Mouse (Mus musculus) ZHBTc4 (cell line): Measurements from ENCODE around the gene Meis1.

Experiments
- DNase-seq: peaks from one replicate; pipeline ENCODE4 v3.0.0-alpha.2; 2011; ENCODE audit warnings: low read depth, low spot score

Gene Meis1

DNA sequence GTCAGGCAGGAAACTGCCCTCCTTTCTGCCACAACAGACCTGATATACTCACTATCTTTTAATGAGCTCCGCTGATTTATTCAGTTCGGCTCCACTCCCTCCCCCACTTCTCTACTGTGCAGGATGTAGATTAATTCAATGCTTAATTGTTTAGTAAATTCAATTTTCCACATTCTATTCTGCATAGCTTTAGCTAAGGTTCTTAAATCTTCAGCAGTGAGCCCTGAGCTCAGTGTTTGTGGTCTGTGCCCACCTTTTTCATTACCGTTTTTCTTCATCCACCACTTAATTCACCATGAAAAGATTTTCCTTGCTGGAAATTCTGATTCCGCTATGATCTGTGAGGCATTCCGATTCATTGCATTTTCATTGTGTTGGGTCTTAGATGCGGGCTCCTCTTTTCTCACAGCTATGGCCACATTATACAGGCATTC is 28.5 kb downstream of the Meis1 start:
- no peak for DNase-seq

DNA sequence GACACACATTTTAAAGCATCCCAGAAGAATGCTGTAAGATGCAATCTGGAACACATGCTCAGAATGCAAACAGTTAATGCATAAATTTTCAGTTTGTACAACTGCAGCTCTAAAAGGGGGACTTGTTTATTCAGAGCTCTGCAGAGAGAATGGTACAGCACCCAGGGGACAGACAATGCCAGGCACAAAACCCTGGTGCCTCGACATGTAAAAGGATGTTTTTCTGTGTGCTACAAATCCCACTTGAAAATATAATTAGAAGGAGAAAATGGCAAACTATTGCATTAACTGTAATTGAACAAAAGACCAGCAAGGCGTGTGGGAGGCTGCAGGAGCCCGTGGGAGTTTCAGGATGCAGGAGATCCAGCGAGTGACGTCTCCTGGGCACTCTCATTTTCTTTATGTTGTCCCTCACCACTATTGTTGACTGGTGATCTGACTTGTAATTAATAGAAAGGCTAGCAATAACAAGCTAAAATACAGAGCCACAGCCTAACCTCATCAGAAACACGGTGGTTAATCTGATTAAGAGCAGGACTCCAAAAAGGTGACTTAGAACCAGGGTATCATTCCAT is 29.0 kb downstream of the Meis1 start:
- DNase-seq = no peak

DNA sequence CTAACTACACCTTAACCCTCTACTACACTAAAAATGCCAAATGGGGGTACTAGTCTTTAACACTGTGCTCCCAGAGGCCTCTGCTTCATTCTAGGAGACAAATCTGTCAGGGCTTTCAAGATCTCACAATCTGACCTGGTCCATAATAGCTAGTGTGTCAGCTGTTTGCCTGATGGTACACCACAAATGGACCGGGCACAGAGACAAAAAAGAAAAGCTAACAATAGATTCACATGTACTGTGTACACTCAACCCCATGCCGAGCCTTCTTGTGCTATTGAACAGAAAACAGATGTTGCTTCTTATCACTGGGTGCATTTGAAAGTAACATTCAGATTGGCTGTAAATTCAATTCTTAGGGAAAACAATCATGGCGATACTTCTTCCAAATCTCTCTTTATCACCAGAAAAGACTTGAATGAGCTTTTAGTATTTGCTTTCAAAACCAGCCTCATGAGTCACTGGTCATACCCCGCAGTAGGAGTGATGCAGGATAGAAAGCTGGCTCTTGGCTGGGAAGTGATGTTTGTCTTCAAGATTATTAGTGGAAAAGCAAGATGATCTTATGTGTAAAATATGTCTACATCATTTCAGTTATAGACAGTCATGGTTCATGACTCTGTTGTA is 30.0 kb downstream of the Meis1 start:
- no peak for DNase-seq

DNA sequence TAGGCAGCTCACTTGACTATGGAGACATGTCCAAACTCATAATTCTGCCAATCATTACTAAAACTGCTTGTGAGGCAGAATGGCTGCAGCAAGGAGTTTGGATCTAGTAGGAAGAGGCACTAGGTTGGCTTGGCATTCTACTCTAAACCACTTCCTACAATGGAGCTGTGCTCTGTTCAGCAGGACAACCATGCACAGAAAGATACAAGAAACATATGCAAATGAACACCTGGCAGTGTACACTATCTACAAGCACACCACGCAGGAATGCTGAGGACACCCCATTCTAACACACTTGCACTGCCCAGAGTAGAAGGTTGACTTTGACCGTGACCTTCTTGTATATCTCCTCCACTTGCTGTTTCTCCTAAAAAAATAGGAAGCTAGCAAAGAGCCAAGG is 35.0 kb downstream of the Meis1 start:
- no peak for DNase-seq

- DNase-seq = no peak
These were observed 35.5 kb downstream of the Meis1 start for GRCm38 (mm10) chr11:18983294-18983693.

DNA sequence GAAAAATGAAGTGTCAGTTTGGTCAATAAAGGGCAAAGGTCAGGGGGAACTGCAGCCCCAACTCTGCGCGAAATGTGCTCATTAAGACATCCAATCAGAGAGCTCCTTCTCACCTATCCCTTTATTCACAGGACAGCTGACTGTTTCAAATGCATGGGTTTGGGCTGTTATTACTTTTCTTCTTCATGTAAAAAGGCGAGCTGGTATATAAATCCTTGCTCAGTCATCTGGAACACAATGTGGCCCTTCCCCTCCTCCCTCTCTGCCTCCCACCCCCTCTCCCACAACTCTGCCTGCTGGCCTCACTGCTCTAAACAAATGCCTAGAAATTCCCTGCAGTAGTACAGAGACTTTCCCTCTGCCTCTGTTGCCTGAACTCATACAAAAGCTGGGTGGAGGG is 36.5 kb downstream of the Meis1 start:
- no peak for DNase-seq

- DNase-seq = no peak
These were observed 37.4 kb downstream of the Meis1 start for GRCm38 (mm10) chr11:18981367-18981766.

DNA sequence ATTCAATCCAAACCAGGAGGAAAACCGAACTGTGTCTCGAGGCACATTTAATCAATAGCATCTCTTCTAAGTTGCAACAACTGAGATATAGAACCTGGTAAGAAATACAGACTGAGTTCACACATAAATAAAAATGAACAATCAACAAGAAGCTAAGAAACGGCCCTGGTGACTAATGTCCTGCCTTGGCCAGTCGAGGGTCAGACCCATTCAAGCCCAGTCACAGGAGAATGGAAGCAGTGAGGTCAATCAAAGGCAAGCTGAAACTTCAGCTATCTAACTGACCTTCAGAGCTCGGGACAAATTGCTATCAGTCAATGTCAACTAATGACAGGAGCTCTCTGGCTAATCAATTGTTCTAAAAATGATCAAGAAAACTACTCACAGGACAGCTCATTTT is 38.2 kb downstream of the Meis1 start:
- no peak for DNase-seq

DNA sequence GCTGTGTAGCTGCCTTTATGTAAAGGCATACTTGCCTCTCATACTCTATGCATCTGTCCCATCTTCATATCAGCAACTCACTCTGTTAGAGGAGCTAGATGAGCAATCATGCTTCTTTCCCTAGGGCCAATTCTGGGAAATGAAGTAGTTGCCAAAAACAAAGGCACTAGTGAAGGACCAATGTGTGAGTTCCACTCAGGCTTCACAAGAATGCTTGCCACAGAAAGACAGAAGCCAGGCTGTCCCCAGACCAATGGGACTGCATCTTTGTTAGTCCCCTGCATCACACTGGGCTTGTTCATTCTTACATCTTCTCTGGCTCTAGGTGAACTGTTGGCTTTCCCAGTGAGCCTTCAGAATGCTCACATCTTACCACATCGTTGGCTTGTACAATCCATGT is 43.7 kb downstream of the Meis1 start:
- no peak for DNase-seq

DNA sequence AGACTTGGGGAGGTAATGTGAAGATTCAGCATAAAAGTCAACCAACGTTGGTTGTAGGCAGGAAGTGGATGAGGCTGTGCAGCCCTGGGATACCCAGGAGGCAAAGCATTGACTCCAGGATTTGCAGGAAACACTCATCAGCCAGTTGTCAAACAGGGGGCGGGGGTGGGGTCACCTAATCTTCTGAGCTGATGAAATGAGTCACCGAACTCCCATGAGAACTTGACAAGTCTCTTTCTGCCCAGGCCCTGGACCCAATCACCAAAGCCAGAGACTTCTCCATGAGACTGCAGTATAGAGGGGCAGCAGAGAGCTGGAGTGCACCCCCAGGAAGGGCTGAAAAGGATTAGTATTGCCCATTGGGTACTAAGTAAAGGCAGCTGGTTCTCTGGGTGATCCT is 45.0 kb downstream of the Meis1 start:
- no peak for DNase-seq

GRCm38 (mm10) chr11:18972968-18973367 is 45.8 kb downstream of the Meis1 start:
- DNase-seq = no peak

GRCm38 (mm10) chr11:18971551-18971950 is 47.2 kb downstream of the Meis1 start:
- no peak for DNase-seq

- DNase-seq = no peak
These were observed 48.9 kb downstream of the Meis1 start for GRCm38 (mm10) chr11:18969920-18970336.

DNA sequence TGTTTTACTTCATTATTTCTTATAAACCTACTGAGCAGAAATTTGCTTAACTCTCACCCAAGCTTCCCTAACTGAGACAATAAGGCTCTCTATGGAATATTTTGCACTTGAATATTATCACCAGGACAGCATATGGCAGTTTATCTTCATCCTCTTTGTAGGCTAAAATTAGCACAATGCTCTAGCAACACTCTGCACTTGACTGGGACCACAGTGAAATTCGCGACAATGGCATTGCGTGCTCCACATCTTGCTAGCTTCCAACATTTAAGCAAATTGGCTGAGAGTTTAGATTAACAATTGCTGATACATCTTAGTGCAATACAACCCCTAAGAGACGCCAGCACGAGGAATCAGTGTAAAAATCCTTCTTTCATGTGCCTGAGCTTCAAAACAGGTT is 54.4 kb downstream of the Meis1 start:
- no peak for DNase-seq

DNA sequence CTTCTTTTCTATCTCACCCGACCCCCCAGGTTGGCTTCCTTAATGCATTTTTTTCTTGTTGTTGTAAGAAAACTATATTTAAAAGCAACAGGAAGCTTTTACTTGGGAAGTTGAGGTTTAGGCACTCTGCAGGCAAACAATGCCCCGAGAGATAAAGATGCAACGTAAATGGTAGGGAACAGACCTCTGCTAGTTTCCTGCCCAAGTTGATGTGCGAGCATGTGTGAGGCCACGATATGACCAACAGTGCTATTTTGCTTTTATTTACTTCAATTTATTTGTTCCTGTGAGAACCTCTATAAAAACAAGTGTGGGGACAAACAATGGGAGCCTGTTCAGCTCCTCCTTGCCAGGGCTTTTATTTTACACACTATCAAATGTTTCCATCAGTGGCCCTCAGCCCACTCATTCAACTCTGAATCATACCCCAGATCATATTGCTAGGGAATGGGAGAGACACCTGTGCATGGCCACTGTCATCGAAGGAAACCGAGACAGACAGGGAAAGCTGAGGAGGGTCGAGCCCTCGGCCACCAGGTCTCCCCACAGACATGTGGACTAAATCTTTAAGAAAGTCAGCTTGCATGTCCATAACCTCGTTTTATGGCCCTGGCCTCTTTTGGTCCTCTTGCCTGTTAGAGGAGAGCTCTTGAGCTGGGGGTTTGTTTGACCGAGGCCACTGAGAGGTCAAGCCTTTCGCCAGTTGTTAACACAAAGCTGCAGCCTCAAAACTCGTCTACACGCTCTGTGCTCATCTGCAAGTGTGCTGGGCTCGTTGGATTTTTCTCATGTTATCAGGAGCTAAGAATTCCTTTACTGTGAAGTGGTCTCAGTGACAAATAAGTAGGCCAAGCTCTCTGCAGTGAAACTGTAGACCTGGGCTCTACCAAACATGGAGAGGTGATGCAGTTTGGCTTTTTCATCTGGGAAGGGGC is 55.3 kb downstream of the Meis1 start:
- DNase-seq = no peak

GRCm38 (mm10) chr11:18959465-18959864 is 59.3 kb downstream of the Meis1 start:
- no peak for DNase-seq

GRCm38 (mm10) chr11:18957805-18958770 is 60.7 kb downstream of the Meis1 start:
- no peak for DNase-seq

DNA sequence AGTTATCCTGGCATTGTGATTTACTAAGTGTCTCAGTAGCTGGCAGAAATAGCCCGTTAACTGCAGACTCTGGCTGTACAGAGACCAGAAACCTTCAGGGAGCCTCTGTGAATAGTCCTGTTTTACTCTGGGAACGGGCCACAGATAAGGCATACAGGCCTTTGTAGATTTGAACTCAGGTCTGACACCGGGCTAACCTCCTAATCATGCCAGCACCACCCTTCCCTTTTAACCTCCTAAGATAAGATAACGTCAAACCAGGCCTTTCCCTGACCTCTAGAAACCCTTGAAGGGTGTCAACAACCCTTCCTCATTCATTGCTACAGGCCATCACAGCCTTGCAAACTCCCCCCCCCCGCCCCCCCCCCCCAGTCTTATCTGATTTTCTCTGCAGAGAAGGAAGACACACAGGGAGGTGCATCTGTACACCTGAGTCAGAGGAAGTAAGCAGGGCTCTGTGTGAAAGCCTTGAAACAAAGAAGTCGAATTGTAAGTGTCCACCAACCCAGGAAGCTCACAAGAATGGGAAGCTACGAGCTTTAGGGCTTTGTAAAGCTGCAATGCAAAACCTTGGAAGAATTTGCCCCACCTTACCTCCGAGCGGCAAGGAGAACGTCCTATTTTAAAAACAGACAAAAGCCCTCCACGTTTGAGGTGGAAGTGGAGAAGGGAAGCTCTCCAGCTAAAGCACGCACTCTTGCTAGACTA is 61.5 kb downstream of the Meis1 start:
- peak; percentile 91 for DNase-seq

DNA sequence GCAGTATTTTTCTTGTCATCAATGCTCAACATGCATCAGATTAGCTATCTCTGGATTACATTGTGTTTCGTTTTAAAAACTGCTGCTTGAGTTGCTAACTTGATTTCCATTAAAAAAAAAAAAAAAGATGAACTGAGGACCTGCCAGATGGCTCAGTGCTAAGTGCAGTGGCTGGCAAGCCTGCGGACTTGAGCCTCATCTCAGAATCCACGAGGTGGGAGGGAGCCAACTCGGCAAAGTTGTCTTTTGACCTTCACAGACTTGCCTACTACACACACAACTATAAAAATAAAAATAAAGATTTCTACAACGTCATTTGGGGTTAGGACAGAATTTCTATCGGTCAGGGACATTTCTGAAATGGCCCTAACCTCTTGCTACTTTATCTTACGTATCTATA is 62.8 kb downstream of the Meis1 start:
- no peak for DNase-seq

DNA sequence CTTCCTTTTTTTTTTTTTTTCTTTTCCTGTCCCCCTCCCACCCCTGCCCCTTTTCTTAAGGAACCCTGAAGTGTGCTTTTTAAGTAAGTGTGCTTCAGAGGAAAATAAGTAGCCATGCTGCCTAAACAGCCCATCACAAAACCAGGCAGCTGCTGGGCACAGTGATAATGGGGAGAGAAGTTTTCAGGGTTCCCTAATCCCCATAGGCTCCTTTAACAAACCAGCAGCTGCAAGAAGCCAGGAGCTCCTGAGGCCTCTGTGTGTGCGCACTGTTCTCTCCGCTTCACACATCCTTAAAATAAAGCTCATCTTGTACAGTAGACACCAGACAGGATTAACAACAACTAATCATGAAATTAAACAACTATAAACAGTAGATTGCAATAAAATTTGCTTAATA is 63.9 kb downstream of the Meis1 start:
- no peak for DNase-seq

DNA sequence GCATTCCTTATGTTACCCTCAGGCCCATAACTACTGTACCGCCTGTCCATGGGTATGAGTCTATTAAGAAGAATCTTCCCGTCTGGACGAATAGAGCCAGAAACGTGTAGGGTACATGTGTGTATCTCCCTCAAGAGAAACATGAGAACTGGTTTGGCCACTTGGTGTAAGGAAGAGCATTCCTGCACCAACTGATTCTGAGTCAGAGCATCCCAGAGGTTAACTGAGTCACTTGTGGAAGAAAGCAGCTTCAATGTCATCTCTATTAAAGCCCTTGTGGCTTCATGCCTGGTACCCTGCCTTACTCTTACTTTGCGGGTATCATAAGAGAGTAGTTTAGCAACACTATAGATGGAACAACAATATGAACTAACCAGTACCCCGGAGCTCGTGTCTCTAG is 64.9 kb downstream of the Meis1 start:
- no peak for DNase-seq
